Mouse (Mus musculus) lung, adult 2 months (tissue): ENCODE results near the gene Golga5.

Experiments used
- CTCF ChIP-seq: fragments of 200-500 bp; IDR thresholded peaks from 2 replicates; pipeline ENCODE4 v1.5.1; 2011; ENCODE audit warnings: mild to moderate bottlenecking, low read length, control low read depth; ENCODE audit not compliant: insufficient read depth
- POLR2A ChIP-seq: fragments of 200-500 bp; IDR thresholded peaks from 2 replicates; pipeline ENCODE4 v1.6.1; 2011; ENCODE audit warnings: low read depth, mild to moderate bottlenecking, control low read depth, low read length, borderline replicate concordance; ENCODE audit errors: extremely low read depth

DNA sequence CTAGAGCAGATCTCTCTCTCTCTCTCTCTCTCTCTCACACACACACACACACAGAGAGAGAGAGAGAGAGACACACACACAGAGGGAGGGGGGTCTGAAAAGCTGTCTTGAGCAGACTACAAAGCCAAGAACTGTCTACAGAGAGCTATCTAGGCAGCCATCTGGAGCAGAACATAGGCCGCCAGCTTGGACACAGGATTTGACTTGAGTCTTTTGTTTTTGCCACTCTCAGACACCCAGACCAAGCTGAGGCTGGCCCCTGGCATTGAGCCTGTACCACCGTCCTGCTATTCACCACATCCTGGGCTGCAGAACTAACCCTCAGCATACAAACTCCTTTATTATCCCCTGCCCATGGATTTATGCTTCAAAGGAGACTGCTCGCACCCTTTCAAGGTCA, 49.4 kb upstream of the Golga5 start:
- TF ChIP-seq POLR2A = no peak
- TF ChIP-seq CTCF = no peak
